Mouse (Mus musculus): ENCODE measurements at regions not wholly inside any gene's neighbourhood (a gene's known extent, or its start where the extent isn't known, plus 50 kb on each side); places are given as distances from the start of the nearest gene placed in this dataset.

DNA sequence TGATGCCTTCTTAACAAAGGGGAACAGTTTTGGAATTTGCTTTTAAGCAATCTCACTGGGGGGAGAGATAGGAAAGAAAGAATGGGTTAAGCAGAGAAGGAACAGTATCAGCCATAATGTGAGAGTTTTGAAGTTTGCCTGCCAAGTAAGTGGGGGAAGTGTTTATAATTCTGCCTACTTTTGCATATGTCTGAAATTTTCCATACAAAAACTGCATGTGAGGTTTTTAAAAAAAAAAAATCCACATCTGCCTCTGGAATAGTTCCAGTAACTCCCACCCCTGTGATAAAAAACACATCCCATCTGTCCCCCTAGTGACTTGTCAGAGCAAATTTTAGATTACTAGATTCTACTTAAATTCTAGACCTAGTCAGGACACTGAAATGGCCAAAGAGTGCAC, 63.5 kb upstream of the Pitrm1 start:
- Histone ChIP-seq H3K4me3 (ENCODE audit: insufficient read depth, low read depth, low read length) (no peak overlapping the region), H3K4me1 (ENCODE audit: control insufficient read depth, insufficient read depth, low read length) (no peaks in the 10 kb centered on the region), H3K27ac (ENCODE audit: insufficient read depth, low read depth, low read length) (no peak overlapping the region)
- no peak for TF ChIP-seq POLR2A (IDR thresholded peaks at IDR 0.05; ENCODE audit: insufficient read depth, low read depth, low read length)
- no peak for TF ChIP-seq CTCF (IDR thresholded peaks at IDR 0.05; ENCODE audit: insufficient read depth, low read depth, low read length)

DNA sequence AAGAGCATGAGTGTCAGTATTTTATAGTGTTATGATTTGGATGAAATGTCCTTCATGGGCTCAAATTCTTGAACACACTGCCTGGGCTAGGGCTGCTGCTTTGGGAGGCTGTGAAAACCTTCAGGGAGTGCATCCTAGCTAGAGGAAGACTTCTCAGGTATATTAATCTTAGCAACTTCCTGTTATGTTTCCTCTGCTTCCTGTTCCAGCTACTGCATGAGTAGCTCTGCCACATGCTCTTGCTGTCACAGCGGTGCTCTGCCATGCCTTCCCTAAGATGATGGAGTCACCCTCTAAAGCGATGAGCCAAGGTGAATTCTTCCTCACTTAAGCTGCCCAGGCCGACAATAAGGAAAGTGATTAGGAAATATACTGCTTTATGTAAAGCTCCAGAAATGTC, 60.1 kb upstream of the Pitrm1 start:
- WGBS: 94% methylated on average over 3 of the region's 3 CpGs
- no peak overlapping the region for H3K4me3 ChIP-seq (ENCODE audit: insufficient read depth, low read depth, low read length)
- TF ChIP-seq CTCF (IDR thresholded peaks at IDR 0.05; ENCODE audit: insufficient read depth, low read depth, low read length) (no peak), POLR2A (IDR thresholded peaks at IDR 0.05; ENCODE audit: insufficient read depth, low read depth, low read length) (no peak)
- no peaks in the 10 kb centered on the region for H3K4me1 ChIP-seq (ENCODE audit: control insufficient read depth, insufficient read depth, low read length)
- no peak overlapping the region for H3K27ac ChIP-seq (ENCODE audit: insufficient read depth, low read depth, low read length)

DNA sequence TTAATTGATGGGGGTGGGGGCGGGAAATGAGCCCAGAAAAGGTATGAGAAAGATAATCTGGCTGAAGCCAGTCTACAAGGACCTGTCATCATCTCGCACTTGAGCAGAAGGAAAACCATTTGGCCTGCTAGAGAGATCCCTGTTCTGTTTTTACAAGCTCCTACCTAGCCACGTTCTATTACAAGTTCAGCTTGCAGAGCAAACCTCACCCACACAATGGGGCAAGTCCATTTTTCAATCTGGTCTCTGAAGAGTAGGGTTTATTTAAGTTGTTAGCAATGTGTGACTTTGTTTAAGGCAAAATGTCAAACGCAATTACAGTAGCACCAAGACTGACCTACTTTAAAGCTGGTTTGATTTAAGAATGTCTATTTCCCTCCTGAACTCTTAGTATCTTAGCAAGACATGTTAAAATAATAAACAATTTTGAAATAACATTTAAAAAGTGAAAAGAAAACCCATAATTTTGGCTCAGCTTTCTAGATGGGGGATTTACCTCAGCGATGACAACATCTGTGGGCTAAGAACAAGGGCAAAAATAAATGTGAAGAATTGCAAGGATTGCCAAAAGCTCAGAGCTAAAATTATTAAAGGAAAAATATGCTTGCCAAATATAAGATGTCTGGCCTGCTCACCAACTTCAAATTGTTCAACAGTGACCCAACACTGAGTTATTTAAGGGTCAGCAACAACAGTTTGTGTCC, 54.9 kb upstream of the Pitrm1 start:
- TF ChIP-seq POLR2A (IDR thresholded peaks at IDR 0.05; ENCODE audit: insufficient read depth, low read depth, low read length) (no peak), CTCF (IDR thresholded peaks at IDR 0.05; ENCODE audit: insufficient read depth, low read depth, low read length) (no peak)

More for the DNA sequence above, 54.9 kb upstream of the Pitrm1 start:
- WGBS: 72% methylated on average over 5 of the region's 5 CpGs
- Histone ChIP-seq H3K27ac (ENCODE audit: insufficient read depth, low read depth, low read length) (no peak overlapping the region), H3K4me1 (ENCODE audit: control insufficient read depth, insufficient read depth, low read length) (no peaks in the 10 kb centered on the region), H3K4me3 (ENCODE audit: insufficient read depth, low read depth, low read length) (no peak overlapping the region)
